Mouse (Mus musculus): ENCODE results near the gene Tbc1d24.
A peak's percentile ranks its signal among the peaks of the same experiment; 100 is the strongest.
"Not testable (repeated sequence)": the region's sequence is repeated elsewhere in the genome, so short reads cannot be mapped to it uniquely, and the experiment has no call there.

Gene Tbc1d24

GRCm38 (mm10) chr17:24142897-24143296 is 62.5 kb downstream of the Tbc1d24 start:
- no peak for DNase-seq (ENCODE audit: low spot score)

GRCm38 (mm10) chr17:24141425-24141920 is 63.9 kb downstream of the Tbc1d24 start:
- peak; percentile 91 for DNase-seq (ENCODE audit: low spot score)

GRCm38 (mm10) chr17:24140845-24141424 is 64.4 kb downstream of the Tbc1d24 start:
- DNase-seq (ENCODE audit: low spot score), result no peak

- DNase-seq (ENCODE audit: low spot score), result no peak
Observed at GRCm38 (mm10) chr17:24139968-24140367, 65.4 kb downstream of the Tbc1d24 start.

GRCm38 (mm10) chr17:24139256-24139655 is 66.1 kb downstream of the Tbc1d24 start:
- no peak for DNase-seq (ENCODE audit: low spot score)

GRCm38 (mm10) chr17:24137226-24137880 is 68.0 kb downstream of the Tbc1d24 start:
- no peak for DNase-seq (ENCODE audit: low spot score)

GRCm38 (mm10) chr17:24134062-24134461 is 71.3 kb downstream of the Tbc1d24 start:
- no peak for DNase-seq (ENCODE audit: low spot score)

GRCm38 (mm10) chr17:24132919-24133318 is 72.4 kb downstream of the Tbc1d24 start:
- not testable (repeated sequence) for DNase-seq (ENCODE audit: low spot score)

GRCm38 (mm10) chr17:24131570-24131969 is 73.8 kb downstream of the Tbc1d24 start:
- DNase-seq (ENCODE audit: low spot score), result no peak

GRCm38 (mm10) chr17:24129246-24129645 is 76.1 kb downstream of the Tbc1d24 start:
- DNase-seq (ENCODE audit: low spot score), result not testable (repeated sequence)

- DNase-seq (ENCODE audit: low spot score), result no peak
Observed at GRCm38 (mm10) chr17:24127592-24127991, 77.8 kb downstream of the Tbc1d24 start.

GRCm38 (mm10) chr17:24126801-24127200 is 78.6 kb downstream of the Tbc1d24 start:
- DNase-seq (ENCODE audit: low spot score), result no peak
